Mouse (Mus musculus) small intestine, adult 2 months (tissue): Measurements from ENCODE around the gene Acyp1. TPM values are rescaled to one million over a fixed set of nuclear protein-coding genes. Genes with fewer than 3 reads are reported as not detected.
"Not testable (repeated sequence)": the region's sequence is repeated elsewhere in the genome, so short reads cannot be mapped to it uniquely, and the experiment has no call there.

Source experiments
- H3K27ac ChIP-seq: fragments of 200-500 bp; 2 replicates; pipeline ENCODE4 v1.5.1; 2012; ENCODE audit warnings: low read depth, low read length, control low read depth, inconsistent platforms; ENCODE audit not compliant: insufficient read depth
- H3K27me3 ChIP-seq: fragments of 200-500 bp; 2 replicates; pipeline ENCODE4 v1.6.1; 2012; ENCODE audit warnings: mild to moderate bottlenecking, moderate library complexity, low read length, inconsistent platforms; ENCODE audit not compliant: control insufficient read depth, insufficient read depth
- H3K36me3 ChIP-seq: fragments of 200-500 bp; 2 replicates; pipeline ENCODE4 v1.6.1; 2012; ENCODE audit warnings: mild to moderate bottlenecking, low read length, control low read depth, inconsistent platforms; ENCODE audit not compliant: control insufficient read depth, insufficient read depth
- H3K4me1 ChIP-seq: fragments of 200-500 bp; 2 replicates; pipeline ENCODE4 v1.6.1; 2012; ENCODE audit warnings: low read length, inconsistent platforms, mixed read lengths; ENCODE audit not compliant: control insufficient read depth, insufficient read depth, insufficient read length
- H3K4me3 ChIP-seq: fragments of 200-500 bp; 2 replicates; pipeline ENCODE4 v1.5.1; 2012; ENCODE audit warnings: low read depth, mild to moderate bottlenecking, control low read depth, inconsistent platforms, low read length, moderate library complexity
- CTCF ChIP-seq: fragments of 200-500 bp; IDR thresholded peaks from 2 replicates; pipeline ENCODE4 v1.5.1; 2012; ENCODE audit warnings: low read depth, mild to moderate bottlenecking, control low read depth, inconsistent platforms, low read length, moderate library complexity, mixed read lengths; ENCODE audit not compliant: insufficient replicate concordance, insufficient read length; ENCODE audit errors: extremely low read depth
- POLR2A ChIP-seq: fragments of 200-500 bp; IDR thresholded peaks from 2 replicates; pipeline ENCODE4 v1.6.1; 2012; ENCODE audit warnings: low read depth, mild to moderate bottlenecking, control low read depth, inconsistent platforms, low read length, moderate library complexity
- WGBS: fragments of 180-500 bp; shearing (Covaris S2); methylation state at CpG from one replicate; pipeline ENCODE4 v1.1.7; 2018; 5-methylcytosine and 5-hydroxymethylcytosine counted together
- polyA plus RNA-seq: library from polyadenylated mRNA; depleted of rRNA; stranded (reverse); fragments of >200 nt; gene quantifications from 2 replicates; pipeline ENCODE4 v1.2.3, GENCODE M21; 2012

Gene Acyp1
- polyA plus RNA-seq, 1 experiment = 0.90 TPM

GRCm38 (mm10) chr12:85291541-85291940 lies 3.3 kb upstream of the Acyp1 start:
- Histone ChIP-seq H3K4me3 (no peak overlapping the region), H3K27me3 (no peaks in the 10 kb centered on the region), H3K36me3 (no peaks in the 10 kb centered on the region), H3K27ac (no peak overlapping the region), H3K4me1 (peaks cover 8% of the 10 kb centered on the region)
- TF ChIP-seq POLR2A (no peak), CTCF (no peak)

DNA sequence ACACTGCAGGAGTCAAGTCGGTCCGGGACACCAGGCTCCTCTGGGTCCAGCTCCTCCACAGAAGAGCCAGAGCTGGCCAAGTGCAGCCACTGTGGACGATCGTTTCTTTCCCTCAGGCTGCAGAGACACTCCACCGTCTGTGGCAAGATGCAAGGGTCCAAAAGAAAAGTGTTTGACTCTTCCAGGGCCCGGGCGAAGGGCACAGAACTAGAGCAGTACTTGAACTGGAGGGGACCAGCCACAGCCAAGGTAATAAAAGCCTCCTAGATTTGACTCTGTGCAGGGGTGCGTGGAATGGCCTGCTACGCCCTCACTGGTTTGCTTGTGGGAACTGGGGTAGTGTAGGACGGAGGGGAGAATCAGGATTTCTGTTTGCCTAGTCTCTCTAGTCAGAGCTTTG lies 2.4 kb upstream of the Acyp1 start:
- H3K27ac ChIP-seq = no peak overlapping the region
- no peaks in the 10 kb centered on the region for H3K36me3 ChIP-seq
- 81% methylated on average over 10 of the region's 10 CpGs for WGBS
- TF ChIP-seq CTCF (no peak), POLR2A (no peak)
- H3K4me3 ChIP-seq = 0 out of 2 replicates have a peak overlapping the region, but pooled peaks have one; percentile 4
- H3K4me1 ChIP-seq = peaks cover 8% of the 10 kb centered on the region
- H3K27me3 ChIP-seq = no peaks in the 10 kb centered on the region

DNA sequence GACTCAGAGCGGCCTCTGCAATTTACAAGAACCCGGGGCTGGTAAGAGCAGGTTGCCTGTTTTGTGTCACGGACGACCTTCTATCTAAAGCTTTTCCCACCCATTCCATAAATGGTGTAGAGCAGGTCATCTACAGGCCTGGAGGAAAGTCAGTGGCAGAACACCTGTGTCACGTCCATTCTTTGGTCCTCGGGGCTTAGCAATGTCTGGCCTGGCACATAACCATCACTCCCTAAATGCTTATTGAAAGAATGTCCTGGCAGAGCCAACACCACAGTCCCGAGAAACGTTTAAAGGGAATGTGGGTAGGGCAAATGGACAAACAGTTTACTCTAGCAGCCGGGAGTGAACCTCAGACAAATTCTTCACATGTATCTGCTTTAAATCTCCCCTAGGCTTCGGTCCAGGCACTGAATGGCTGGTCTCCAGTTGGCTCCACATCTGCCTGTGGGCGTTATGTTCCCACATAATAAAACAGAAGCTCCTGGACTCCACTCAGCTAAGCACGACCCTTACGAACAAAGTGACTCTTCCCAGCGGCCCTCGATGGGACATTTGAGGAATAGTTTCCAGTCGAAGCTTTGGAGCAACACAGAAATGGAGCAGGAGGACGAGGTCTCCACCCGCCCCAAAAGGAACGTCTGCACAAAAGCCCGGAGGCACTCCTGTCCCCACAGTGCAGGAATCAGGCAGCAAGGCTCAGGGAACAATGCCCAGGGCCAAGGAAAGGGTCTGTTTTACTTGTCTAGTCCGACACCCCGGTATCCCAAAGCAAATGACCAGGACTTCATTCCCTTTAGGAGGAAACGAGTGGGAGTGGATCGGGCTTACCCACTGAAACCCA lies 1.1 kb upstream of the Acyp1 start:
- TF ChIP-seq POLR2A (no peak), CTCF (no peak)
- peak overlapping the region; percentile 69 for H3K4me3 ChIP-seq
- no peaks in the 10 kb centered on the region for H3K36me3 ChIP-seq
- H3K27ac ChIP-seq = peak overlapping the region; percentile 28; the same call in 1 of the 2 replicates
- no peaks in the 10 kb centered on the region for H3K27me3 ChIP-seq
- 56% methylated on average over 24 of the region's 24 CpGs for WGBS
- H3K4me1 ChIP-seq = peaks cover 8% of the 10 kb centered on the region

GRCm38 (mm10) chr12:85288486-85289156 lies 383 bp upstream of the Acyp1 start, which contains the start of gene Zc2hc1c:
Gene Zc2hc1c (plus strand): TSS chr12:85288591.
- Histone ChIP-seq H3K27me3 (no peaks in the 10 kb centered on the region), H3K4me1 (peaks cover 8% of the 10 kb centered on the region), H3K36me3 (no peaks in the 10 kb centered on the region), H3K4me3 (peak within 1 kb of the TSS; percentile 69), H3K27ac (peak within 1 kb of the TSS; percentile 39)
- WGBS = 2% methylated on average over 30 of the region's 31 CpGs
- TF ChIP-seq CTCF (no peak), POLR2A (no peak)

- Histone ChIP-seq H3K4me1 (peaks cover 5% of the 10 kb centered on the region; the same call in 1 of the 2 replicates), H3K36me3 (no peaks in the 10 kb centered on the region), H3K4me3 (no peak overlapping the region), H3K27ac (no peak overlapping the region), H3K27me3 (no peaks in the 10 kb centered on the region)
- TF ChIP-seq CTCF (no peak), POLR2A (no peak)
- WGBS = 43% methylated on average over 5 of the region's 5 CpGs
These were observed 1.3 kb downstream of the Acyp1 start for GRCm38 (mm10) chr12:85286941-85287340.

GRCm38 (mm10) chr12:85284996-85285395 lies 3.2 kb downstream of the Acyp1 start:
- TF ChIP-seq POLR2A = no peak
- no peak for TF ChIP-seq CTCF
- no peaks in the 10 kb centered on the region for H3K27me3 ChIP-seq
- WGBS = 82% methylated on average over 4 of the region's 4 CpGs
- H3K27ac ChIP-seq = no peak overlapping the region
- H3K4me1 ChIP-seq = peaks cover 5% of the 10 kb centered on the region; the same call in 1 of the 2 replicates
- H3K4me3 ChIP-seq = no peak overlapping the region
- H3K36me3 ChIP-seq = no peaks in the 10 kb centered on the region

GRCm38 (mm10) chr12:85284331-85284730 lies 3.9 kb downstream of the Acyp1 start:
- H3K36me3 ChIP-seq = no peaks in the 10 kb centered on the region
- peaks cover 5% of the 10 kb centered on the region; the same call in 1 of the 2 replicates for H3K4me1 ChIP-seq
- no peaks in the 10 kb centered on the region for H3K27me3 ChIP-seq
- TF ChIP-seq CTCF = no peak
- no peak for TF ChIP-seq POLR2A
- WGBS = 60% methylated on average over 8 of the region's 8 CpGs
- H3K4me3 ChIP-seq = no peak overlapping the region
- H3K27ac ChIP-seq = no peak overlapping the region

DNA sequence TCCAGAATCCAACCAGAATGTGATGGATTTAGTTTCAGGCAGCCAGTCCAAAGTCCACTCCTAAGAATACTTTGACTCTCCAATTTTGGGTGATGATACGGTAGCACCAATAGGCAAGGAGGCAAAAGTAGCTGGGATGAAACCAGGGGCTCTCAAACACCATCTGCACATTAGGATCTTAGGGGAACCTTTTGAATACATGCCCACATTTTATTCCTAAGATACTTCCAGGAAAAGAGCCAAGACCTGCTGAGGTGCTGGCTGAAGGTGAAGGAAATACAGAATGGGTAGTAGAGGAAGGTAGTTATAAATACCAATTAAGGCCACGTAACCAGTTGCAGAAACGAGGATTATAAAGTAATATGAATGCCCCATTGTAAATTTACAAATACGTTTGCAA lies 6.5 kb downstream of the Acyp1 start:
- not testable (repeated sequence) for H3K27me3 ChIP-seq, H3K4me1 ChIP-seq, H3K4me3 ChIP-seq, H3K36me3 ChIP-seq, H3K27ac ChIP-seq
- whole genome bisulfite sequencing = 71% methylated on average over 2 of the region's 4 CpGs
